Mouse (Mus musculus) olfactory bulb, adult 2 months (tissue): ENCODE results near the gene Clpx.

Experiments
- CTCF ChIP-seq: fragments of 200-500 bp; IDR thresholded peaks from 2 replicates; pipeline ENCODE4 v1.5.1; 2012; ENCODE audit warnings: low read depth, mild to moderate bottlenecking, low read length, moderate library complexity; ENCODE audit not compliant: insufficient read depth
- POLR2A ChIP-seq: fragments of 200-500 bp; IDR thresholded peaks from 2 replicates; pipeline ENCODE4 v1.6.1; 2012; ENCODE audit warnings: mild to moderate bottlenecking, low read depth, low read length, moderate library complexity; ENCODE audit not compliant: insufficient read depth

GRCm38 (mm10) chr9:65360641-65361448 lies 66.8 kb downstream of the Clpx start, which contains the start of gene Ubap1l:
- TF ChIP-seq CTCF (no peak), POLR2A (no peak)
